Mouse (Mus musculus): ENCODE measurements around the gene Polr3g.

DNA sequence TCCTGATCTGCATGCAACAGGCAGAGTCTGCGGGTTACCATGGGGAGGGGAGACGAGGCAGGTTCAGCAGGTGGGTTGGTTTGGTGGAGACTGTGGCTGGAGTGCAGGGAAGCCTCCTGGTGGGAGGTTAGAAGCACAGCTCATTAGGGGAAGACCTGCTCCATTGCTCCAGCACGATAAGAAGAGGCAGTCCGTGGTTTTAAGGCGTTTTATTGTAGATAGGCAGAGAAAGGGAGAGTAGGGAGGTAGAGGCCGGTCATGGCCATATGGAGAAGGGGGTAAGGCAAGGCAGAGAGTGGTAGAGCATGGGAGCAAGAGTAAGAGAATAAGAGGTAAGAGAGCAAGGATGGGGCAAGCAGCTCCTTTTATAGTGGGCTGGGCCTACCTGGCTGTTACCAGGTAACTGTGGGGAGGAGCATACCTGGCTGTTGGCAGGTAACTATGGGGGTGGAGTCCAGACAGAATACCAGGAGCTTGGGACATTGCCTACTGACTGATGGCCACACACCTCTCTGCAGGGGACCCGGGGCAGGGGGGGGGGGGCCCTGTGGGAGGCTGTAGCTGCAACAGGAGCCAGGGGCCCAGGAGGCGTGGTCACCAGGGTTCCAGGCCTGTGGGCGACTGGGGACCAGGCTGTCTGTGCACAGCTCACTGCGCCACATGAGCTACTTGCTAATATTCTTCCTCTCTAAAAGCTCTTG lies 32.7 kb upstream of the Polr3g start:
- no peak for TF ChIP-seq CTCF (IDR thresholded peaks at IDR 0.05)
- no peak for TF ChIP-seq POLR2A (IDR thresholded peaks at IDR 0.05; ENCODE audit: insufficient read depth, low read depth, low read length)
- no peak for TF ChIP-seq EP300 (IDR thresholded peaks at IDR 0.05; ENCODE audit: insufficient read depth, low read depth, low read length)
